Mouse (Mus musculus) kidney, embryonic 15.5 days (tissue): ENCODE measurements around the gene Bahcc1. TPM values are rescaled to one million over a fixed set of nuclear protein-coding genes. Genes with fewer than 3 reads are reported as not detected.

ENCODE experiments used
- ATAC-seq: fragments of 200-750 bp; cut with Nextera tagmentation; replicated peaks from 2 replicates; pipeline ENCODE4 v1.8.0; 2017; ENCODE audit warnings: moderate TSS enrichment; ENCODE audit not compliant: low FRiP score
- H3K27ac ChIP-seq: fragments of 300-500 bp; sonication (generic); 2 replicates; pipeline ENCODE4 v1.5.1; 2015; ENCODE audit warnings: mild to moderate bottlenecking, inconsistent platforms
- H3K27me3 ChIP-seq: fragments of 300-500 bp; sonication (generic); 2 replicates; pipeline ENCODE4 v1.6.1; 2015; ENCODE audit warnings: inconsistent platforms
- H3K36me3 ChIP-seq: fragments of 300-500 bp; sonication (generic); 2 replicates; pipeline ENCODE4 v1.6.1; 2015; ENCODE audit warnings: inconsistent platforms
- H3K4me1 ChIP-seq: fragments of 300-500 bp; sonication (generic); 2 replicates; pipeline ENCODE4 v1.6.1; 2015; ENCODE audit warnings: inconsistent platforms
- H3K4me2 ChIP-seq: fragments of 300-500 bp; sonication (generic); 2 replicates; pipeline ENCODE4 v1.6.1; 2015; ENCODE audit warnings: moderate library complexity, mild to moderate bottlenecking, inconsistent platforms
- H3K4me3 ChIP-seq: fragments of 300-500 bp; sonication (generic); replicated peaks from 2 replicates; pipeline ENCODE4 v1.5.1; 2015; ENCODE audit warnings: mild to moderate bottlenecking, inconsistent platforms
- H3K9ac ChIP-seq: fragments of 300-500 bp; sonication (generic); 2 replicates; pipeline ENCODE4 v1.6.1; 2015; ENCODE audit warnings: mild to moderate bottlenecking, inconsistent platforms
- H3K9me3 ChIP-seq: fragments of 300-500 bp; sonication (generic); replicated peaks from 2 replicates; pipeline ENCODE4 v1.6.1; 2016; ENCODE audit warnings: inconsistent platforms
- WGBS: fragments of 180-500 bp; shearing (Covaris S2); methylation state at CpG from one replicate; pipeline ENCODE4 v1.1.7; 2015; ENCODE audit warnings: mixed read lengths; 5-methylcytosine and 5-hydroxymethylcytosine counted together
- polyA plus RNA-seq: library from polyadenylated mRNA; unstranded; fragments of >200 nt; fragmentation: Nextera tagmentation; extraction: Ambion mirVana; gene quantifications from 2 replicates; pipeline ENCODE4 v1.2.1, GENCODE M21; 2015

Bahcc1 gene
- polyA plus RNA-seq, 1 experiment from 2014 or later = 14.1 TPM

DNA sequence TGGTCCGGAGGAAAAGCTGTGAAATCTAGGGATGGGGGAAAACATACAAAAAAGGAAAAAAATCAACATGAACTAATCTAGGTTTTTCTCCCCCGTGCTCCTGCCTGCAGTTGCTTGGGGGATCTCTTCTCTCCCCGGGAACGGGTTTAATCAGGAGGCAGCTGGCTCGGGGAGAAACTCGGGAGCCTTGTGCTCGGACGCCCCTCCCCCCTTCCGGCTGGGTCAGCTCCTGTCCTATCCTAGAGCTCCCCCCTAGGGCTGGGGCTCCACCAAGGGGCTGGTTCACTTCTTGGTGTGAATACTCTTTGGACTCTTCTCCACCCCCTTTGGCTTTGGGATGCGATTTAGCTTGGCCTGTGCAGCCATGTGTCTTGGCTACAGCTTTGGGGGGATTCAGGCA lies 7.5 kb downstream of the Bahcc1 start:
- WGBS = under 1% methylated on average over 10 of the region's 10 CpGs
- Histone ChIP-seq H3K9ac (peak overlapping the region; percentile 95; the same call in 1 of the 2 replicates), H3K4me1 (peaks cover 75% of the 10 kb centered on the region), H3K27ac (peak overlapping the region; percentile 97), H3K4me3 (peak overlapping the region; percentile 87), H3K36me3 (no peaks in the 10 kb centered on the region), H3K4me2 (peak overlapping the region; percentile 90), H3K9me3 (no peaks in the 10 kb centered on the region), H3K27me3 (no peaks in the 10 kb centered on the region)
- ATAC-seq = peak; percentile 64

GRCm38 (mm10) chr11:120240941-120241890 lies 8.5 kb downstream of the Bahcc1 start:
- no peak for ATAC-seq
- peak overlapping the region; percentile 33 for H3K9ac ChIP-seq
- H3K27ac ChIP-seq = peak overlapping the region; percentile 97
- no peaks in the 10 kb centered on the region for H3K9me3 ChIP-seq
- H3K27me3 ChIP-seq = no peaks in the 10 kb centered on the region
- H3K4me3 ChIP-seq = peak overlapping the region; percentile 87
- H3K4me2 ChIP-seq = peak overlapping the region; percentile 90
- 4% methylated on average over 29 of the region's 29 CpGs for WGBS
- H3K4me1 ChIP-seq = peaks cover 81% of the 10 kb centered on the region
- H3K36me3 ChIP-seq = no peaks in the 10 kb centered on the region

DNA sequence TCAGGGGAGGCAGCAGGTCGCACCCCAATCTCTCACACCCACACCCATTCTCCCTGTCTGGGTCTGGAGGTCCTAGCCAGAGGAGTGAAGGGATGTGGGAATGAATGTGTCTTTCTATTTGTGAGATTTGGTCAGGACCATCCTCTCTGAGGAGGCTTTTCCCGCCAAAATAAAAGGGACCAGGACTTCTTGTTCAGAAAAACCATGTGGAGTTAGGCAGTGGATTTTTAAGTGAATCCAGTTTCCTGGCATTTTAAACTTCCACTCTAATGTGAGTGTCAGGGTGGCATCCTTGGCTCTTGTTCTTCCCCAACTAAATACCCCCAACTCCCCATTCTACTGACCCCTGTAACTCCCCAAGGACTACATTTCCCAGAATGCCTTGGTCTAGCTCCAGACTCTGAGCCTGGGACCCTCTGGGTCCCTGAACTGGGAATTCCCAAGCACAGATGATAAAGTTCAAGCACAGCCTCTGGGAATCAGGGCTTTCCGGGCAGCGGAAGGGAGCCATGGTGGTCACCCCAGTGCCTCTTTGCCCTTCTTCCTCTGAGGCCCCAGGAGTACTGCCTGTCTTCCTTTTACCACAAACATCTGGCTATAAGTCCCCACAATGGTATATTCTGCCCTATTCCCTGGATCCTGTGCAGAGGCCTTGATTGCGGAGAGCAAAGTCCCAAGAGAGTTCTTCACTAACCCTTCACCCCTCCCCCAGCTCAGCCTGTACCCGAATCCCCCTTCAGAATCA lies 9.4 kb downstream of the Bahcc1 start:
- H3K9me3 ChIP-seq = no peaks in the 10 kb centered on the region
- H3K27ac ChIP-seq = peak overlapping the region; percentile 97
- no peak for ATAC-seq
- H3K9ac ChIP-seq = no peak overlapping the region
- peaks cover 91% of the 10 kb centered on the region for H3K4me1 ChIP-seq
- H3K4me3 ChIP-seq = no peak overlapping the region
- 25% methylated on average over 6 of the region's 6 CpGs for WGBS
- H3K27me3 ChIP-seq = no peaks in the 10 kb centered on the region
- H3K36me3 ChIP-seq = no peaks in the 10 kb centered on the region
- H3K4me2 ChIP-seq = peak overlapping the region; percentile 90

GRCm38 (mm10) chr11:120242726-120243530 lies 10.2 kb downstream of the Bahcc1 start:
- Histone ChIP-seq H3K9ac (peak overlapping the region; percentile 12; the same call in 1 of the 2 replicates), H3K27ac (peak overlapping the region; percentile 97), H3K27me3 (no peaks in the 10 kb centered on the region), H3K4me3 (peak overlapping the region; percentile 6; the same call in 1 of the 2 replicates), H3K4me2 (peak overlapping the region; percentile 90), H3K9me3 (no peaks in the 10 kb centered on the region), H3K4me1 (peaks cover 93% of the 10 kb centered on the region), H3K36me3 (no peaks in the 10 kb centered on the region)
- 9% methylated on average over 22 of the region's 22 CpGs for whole genome bisulfite sequencing
- no peak for ATAC-seq

- Histone ChIP-seq H3K9me3 (no peaks in the 10 kb centered on the region), H3K9ac (peak overlapping the region; percentile 12; the same call in 1 of the 2 replicates), H3K36me3 (no peaks in the 10 kb centered on the region), H3K4me2 (peak overlapping the region; percentile 90), H3K27ac (peak overlapping the region; percentile 97), H3K27me3 (no peaks in the 10 kb centered on the region), H3K4me3 (0 out of 2 replicates have a peak overlapping the region, but pooled peaks have one; percentile 6), H3K4me1 (peaks cover 94% of the 10 kb centered on the region)
- ATAC-seq = no peak
- WGBS = 27% methylated on average over 6 of the region's 6 CpGs
Measured at GRCm38 (mm10) chr11:120243531-120243820, 10.7 kb downstream of the Bahcc1 start.

- ATAC-seq = no peak
- Histone ChIP-seq H3K9ac (no peak overlapping the region), H3K9me3 (no peaks in the 10 kb centered on the region), H3K4me2 (no peak overlapping the region), H3K27ac (peak overlapping the region; percentile 67), H3K36me3 (no peaks in the 10 kb centered on the region), H3K4me1 (peaks cover 91% of the 10 kb centered on the region), H3K27me3 (no peaks in the 10 kb centered on the region), H3K4me3 (no peak overlapping the region)
- 75% methylated on average over 10 of the region's 10 CpGs for WGBS
Measured at GRCm38 (mm10) chr11:120248160-120248793, 15.5 kb downstream of the Bahcc1 start.

DNA sequence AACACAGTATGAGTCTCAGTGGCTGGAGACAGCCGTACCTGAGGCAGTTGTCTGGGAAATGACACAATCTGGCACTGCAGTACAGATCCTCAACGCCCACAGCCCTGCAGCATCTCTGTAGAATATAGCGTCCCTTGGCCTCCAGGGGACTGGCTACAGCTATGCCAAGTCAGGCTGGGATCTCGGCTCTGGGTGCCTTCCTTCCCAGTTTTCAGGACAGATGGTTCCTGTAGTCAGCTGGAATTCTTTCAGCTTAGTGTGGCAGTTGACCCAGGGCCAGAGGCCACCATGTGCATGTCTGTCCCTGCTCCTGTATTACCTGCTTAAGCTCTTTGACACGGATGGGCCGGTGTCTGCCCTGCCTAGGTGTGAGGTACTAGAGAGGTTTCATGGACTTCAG lies 16.2 kb downstream of the Bahcc1 start:
- no peak overlapping the region for H3K4me3 ChIP-seq
- peaks cover 91% of the 10 kb centered on the region for H3K4me1 ChIP-seq
- no peak for ATAC-seq
- no peak overlapping the region for H3K9ac ChIP-seq
- no peak overlapping the region for H3K4me2 ChIP-seq
- no peaks in the 10 kb centered on the region for H3K36me3 ChIP-seq
- no peaks in the 10 kb centered on the region for H3K9me3 ChIP-seq
- 78% methylated on average over 6 of the region's 6 CpGs for WGBS
- peak overlapping the region; percentile 67 for H3K27ac ChIP-seq
- H3K27me3 ChIP-seq = no peaks in the 10 kb centered on the region

GRCm38 (mm10) chr11:120250991-120251949 lies 18.5 kb downstream of the Bahcc1 start:
- Histone ChIP-seq H3K4me1 (peaks cover 95% of the 10 kb centered on the region), H3K4me3 (no peak overlapping the region), H3K9ac (no peak overlapping the region), H3K4me2 (no peak overlapping the region), H3K9me3 (no peaks in the 10 kb centered on the region), H3K36me3 (no peaks in the 10 kb centered on the region), H3K27me3 (no peaks in the 10 kb centered on the region), H3K27ac (peak overlapping the region; percentile 77)
- WGBS = 67% methylated on average over 18 of the region's 18 CpGs
- ATAC-seq = no peak

DNA sequence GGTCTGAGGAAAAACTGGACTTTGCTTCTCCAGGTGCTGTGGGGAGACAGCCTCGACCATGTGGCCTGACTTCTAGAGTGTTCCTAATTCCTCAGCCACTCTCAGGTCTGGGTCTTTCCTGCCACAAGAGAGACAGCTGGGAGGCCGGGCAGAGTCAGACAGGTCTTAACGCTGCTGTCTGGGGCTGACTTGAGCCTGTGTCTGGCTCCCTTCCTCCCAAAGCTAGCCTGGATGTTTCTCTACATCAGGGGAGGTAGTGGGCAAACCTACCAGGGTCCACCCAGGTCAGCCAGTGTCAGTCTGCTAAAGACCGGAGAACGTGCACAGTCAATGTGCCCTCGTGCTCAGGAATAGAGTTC lies 19.2 kb downstream of the Bahcc1 start:
- Histone ChIP-seq H3K4me2 (peak overlapping the region; percentile 33; the same call in 1 of the 2 replicates), H3K9me3 (no peaks in the 10 kb centered on the region), H3K4me3 (no peak overlapping the region), H3K9ac (no peak overlapping the region), H3K4me1 (peaks cover 95% of the 10 kb centered on the region), H3K27ac (peak overlapping the region; percentile 77), H3K36me3 (no peaks in the 10 kb centered on the region), H3K27me3 (no peaks in the 10 kb centered on the region)
- 50% methylated on average over 6 of the region's 6 CpGs for WGBS
- no peak for ATAC-seq

DNA sequence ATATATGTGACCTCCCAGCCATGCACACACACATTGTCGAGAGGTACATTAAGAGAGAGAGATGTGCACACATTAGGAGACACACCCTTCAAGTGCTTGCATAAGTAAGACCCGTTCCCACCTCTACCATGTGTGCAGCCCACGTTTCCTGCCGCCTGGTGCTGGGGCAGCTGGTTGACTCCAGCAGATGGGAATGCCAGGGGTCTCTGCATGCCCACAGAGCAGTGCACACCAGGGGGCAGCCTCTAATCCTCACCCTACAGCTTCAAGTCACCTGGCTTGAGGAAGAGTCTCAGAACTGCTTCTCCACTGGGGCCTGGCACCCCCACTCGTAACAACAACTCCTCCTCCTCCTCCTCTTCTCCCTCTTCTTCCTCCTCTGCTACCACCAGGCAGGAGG lies 19.7 kb downstream of the Bahcc1 start:
- 34% methylated on average over 5 of the region's 5 CpGs for WGBS
- Histone ChIP-seq H3K9me3 (no peaks in the 10 kb centered on the region), H3K9ac (no peak overlapping the region), H3K4me3 (no peak overlapping the region), H3K4me1 (peaks cover 96% of the 10 kb centered on the region), H3K27me3 (no peaks in the 10 kb centered on the region), H3K27ac (peak overlapping the region; percentile 77), H3K36me3 (no peaks in the 10 kb centered on the region), H3K4me2 (peak overlapping the region; percentile 33)
- ATAC-seq = no peak
